Mouse (Mus musculus) kidney, embryonic 16.5 days (tissue): ENCODE data around the gene Rhag. TPM values are rescaled to one million over a fixed set of nuclear protein-coding genes. Genes with fewer than 3 reads are reported as not detected.

Experiments used
- ATAC-seq: fragments of 200-750 bp; cut with Nextera tagmentation; 2 replicates; pipeline ENCODE4 v1.8.0; 2017; ENCODE audit warnings: moderate TSS enrichment; ENCODE audit not compliant: low FRiP score, low TSS enrichment
- H3K27ac ChIP-seq: fragments of 300-500 bp; sonication (generic); 2 replicates; pipeline ENCODE4 v1.5.1; 2014; ENCODE audit warnings: low read length
- H3K27me3 ChIP-seq: fragments of 300-500 bp; sonication (generic); 2 replicates; pipeline ENCODE4 v1.6.1; 2014; ENCODE audit warnings: low read length, control low read depth, mixed read lengths; ENCODE audit not compliant: insufficient read depth
- H3K36me3 ChIP-seq: fragments of 300-500 bp; sonication (generic); 2 replicates; pipeline ENCODE4 v1.6.1; 2014; ENCODE audit warnings: low read length, control low read depth, mixed read lengths; ENCODE audit not compliant: insufficient read depth
- H3K4me1 ChIP-seq: fragments of 300-500 bp; sonication (generic); 2 replicates; pipeline ENCODE4 v1.6.1; 2014; ENCODE audit warnings: low read length, control low read depth, mixed read lengths; ENCODE audit not compliant: insufficient read depth
- H3K4me2 ChIP-seq: fragments of 300-500 bp; sonication (generic); replicated peaks from 2 replicates; pipeline ENCODE4 v1.6.1; 2014; ENCODE audit warnings: low read depth, low read length
- H3K4me3 ChIP-seq: fragments of 300-500 bp; sonication (generic); 2 replicates; pipeline ENCODE4 v1.5.1; 2014; ENCODE audit warnings: mild to moderate bottlenecking, low read length
- H3K9ac ChIP-seq: fragments of 300-500 bp; sonication (generic); replicated peaks from 2 replicates; pipeline ENCODE4 v1.6.1; 2014; ENCODE audit warnings: low read length
- H3K9me3 ChIP-seq: fragments of 300-500 bp; sonication (generic); 2 replicates; pipeline ENCODE4 v1.6.1; 2016; ENCODE audit warnings: low read length, control low read depth
- WGBS: fragments of 180-500 bp; shearing (Covaris S2); extraction: QIAGEN DNeasy Blood & Tissue Kit; methylation state at CpG from one replicate; pipeline ENCODE4 v1.1.7; 2014; 5-methylcytosine and 5-hydroxymethylcytosine counted together
- polyA plus RNA-seq: library from polyadenylated mRNA; unstranded; fragments of >200 nt; fragmentation: Nextera tagmentation; extraction: Ambion mirVana; gene quantifications from 2 replicates; pipeline ENCODE4 v1.2.1, GENCODE M21; 2015

Gene Rhag
- 0.76 and 1.3 TPM in 2 replicates for polyA plus RNA-seq

DNA sequence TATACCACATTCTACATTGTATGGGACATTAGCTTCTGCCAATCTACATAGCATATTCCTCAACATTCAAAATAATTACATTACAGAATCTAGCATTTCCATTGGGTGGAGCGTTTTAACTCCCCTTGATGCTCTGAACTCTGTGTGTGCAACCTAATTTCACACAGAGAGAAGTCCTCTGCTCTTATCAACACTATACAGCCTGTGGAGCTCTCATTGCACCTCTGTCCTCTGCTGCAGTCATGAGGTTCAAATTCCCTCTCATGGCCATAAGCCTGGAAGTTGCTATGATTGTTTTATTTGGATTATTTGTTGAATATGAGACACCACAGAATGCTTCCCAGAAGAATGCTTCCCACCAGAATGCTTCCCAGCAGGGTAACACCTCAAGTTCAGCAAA, at the start of gene Rhag:
Gene Rhag (plus strand): TSS at position 193 of the 400 bp plus-strand sequence.
- no peak within 1 kb of the TSS for H3K4me2 ChIP-seq
- no peaks in the 10 kb centered on the region for H3K27me3 ChIP-seq
- H3K9me3 ChIP-seq = no peaks in the 10 kb centered on the region
- no peak within 1 kb of the TSS for H3K4me3 ChIP-seq
- no peak for ATAC-seq
- no peaks in the 10 kb centered on the region for H3K36me3 ChIP-seq
- 60% methylated on average over 1 of the region's 1 CpGs for WGBS
- H3K27ac ChIP-seq = no peak within 1 kb of the TSS
- no peaks in the 10 kb centered on the region for H3K4me1 ChIP-seq
- H3K9ac ChIP-seq = no peak within 1 kb of the TSS

DNA sequence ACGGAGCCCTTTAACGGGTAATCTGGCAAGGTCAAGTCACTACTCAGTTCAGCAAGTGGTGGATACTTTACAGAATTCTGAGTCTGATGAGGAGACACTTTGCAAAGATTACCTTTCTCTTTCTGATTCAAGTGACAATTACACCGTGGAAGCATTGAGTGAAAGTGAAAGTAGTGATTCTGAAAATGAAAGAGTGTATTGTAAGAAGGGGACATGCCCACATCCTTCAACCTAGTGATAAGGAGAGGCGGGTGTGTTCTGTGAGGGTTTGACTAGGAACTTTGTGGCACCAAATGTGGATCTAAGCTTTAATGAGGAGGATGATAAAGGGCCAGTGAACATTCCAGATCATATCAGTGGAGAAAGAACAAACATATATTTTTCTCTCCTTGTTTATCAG, 47.3 kb upstream of the Rhag start:
- Histone ChIP-seq H3K27me3 (no peaks in the 10 kb centered on the region), H3K4me3 (no peak overlapping the region), H3K4me1 (no peaks in the 10 kb centered on the region), H3K27ac (no peak overlapping the region), H3K4me2 (no peak overlapping the region), H3K9ac (no peak overlapping the region), H3K9me3 (no peaks in the 10 kb centered on the region), H3K36me3 (no peaks in the 10 kb centered on the region)
- WGBS = 84% methylated on average over 4 of the region's 4 CpGs
- ATAC-seq = no peak

DNA sequence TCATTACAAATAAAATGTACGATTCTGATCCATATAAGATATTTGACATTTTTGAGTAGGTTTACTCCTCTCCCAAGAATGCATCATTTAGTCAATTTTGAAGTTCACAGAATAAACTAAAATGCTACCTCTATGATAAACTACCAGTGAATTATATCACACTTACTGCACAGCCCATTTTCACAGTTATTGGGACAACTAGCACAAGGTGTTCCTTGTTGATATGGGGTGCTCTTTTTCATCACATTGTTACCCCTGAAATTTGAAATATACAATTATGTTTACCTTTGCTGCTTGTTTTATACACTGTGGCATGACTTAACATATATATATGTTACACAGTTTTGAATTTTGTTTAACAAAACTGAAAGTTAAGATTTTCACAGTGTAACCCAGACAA, 43.8 kb upstream of the Rhag start:
- WGBS = 89% methylated on average over 1 of the region's 1 CpGs
- no peak overlapping the region for H3K9ac ChIP-seq
- H3K36me3 ChIP-seq = no peaks in the 10 kb centered on the region
- H3K4me2 ChIP-seq = no peak overlapping the region
- H3K27ac ChIP-seq = no peak overlapping the region
- H3K4me3 ChIP-seq = no peak overlapping the region
- H3K27me3 ChIP-seq = no peaks in the 10 kb centered on the region
- no peak for ATAC-seq
- no peaks in the 10 kb centered on the region for H3K4me1 ChIP-seq
- no peaks in the 10 kb centered on the region for H3K9me3 ChIP-seq

DNA sequence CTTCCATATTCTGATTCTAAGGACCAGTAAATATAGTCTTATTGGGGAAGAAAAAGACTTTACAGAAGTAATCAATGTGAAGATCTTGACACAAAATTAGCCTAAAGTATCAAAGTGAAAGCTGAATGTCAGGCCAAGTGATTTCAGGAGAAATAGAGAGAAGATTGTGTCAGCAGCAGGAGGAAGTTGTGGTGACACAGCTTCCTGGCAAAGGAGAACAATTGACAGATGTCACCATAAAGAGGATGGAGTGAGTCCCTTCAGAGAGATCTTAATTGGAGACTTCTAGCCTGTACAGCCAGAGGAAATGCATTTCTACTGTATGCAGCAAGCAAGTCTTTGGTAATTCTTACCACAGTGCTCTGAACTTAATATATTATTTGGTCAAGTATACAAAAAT, 21.0 kb upstream of the Rhag start:
- H3K9me3 ChIP-seq = no peaks in the 10 kb centered on the region
- no peak overlapping the region for H3K9ac ChIP-seq
- no peaks in the 10 kb centered on the region for H3K4me1 ChIP-seq
- H3K4me2 ChIP-seq = no peak overlapping the region
- no peak overlapping the region for H3K4me3 ChIP-seq
- H3K36me3 ChIP-seq = no peaks in the 10 kb centered on the region
- H3K27me3 ChIP-seq = no peaks in the 10 kb centered on the region
- ATAC-seq = no peak
- H3K27ac ChIP-seq = no peak overlapping the region

DNA sequence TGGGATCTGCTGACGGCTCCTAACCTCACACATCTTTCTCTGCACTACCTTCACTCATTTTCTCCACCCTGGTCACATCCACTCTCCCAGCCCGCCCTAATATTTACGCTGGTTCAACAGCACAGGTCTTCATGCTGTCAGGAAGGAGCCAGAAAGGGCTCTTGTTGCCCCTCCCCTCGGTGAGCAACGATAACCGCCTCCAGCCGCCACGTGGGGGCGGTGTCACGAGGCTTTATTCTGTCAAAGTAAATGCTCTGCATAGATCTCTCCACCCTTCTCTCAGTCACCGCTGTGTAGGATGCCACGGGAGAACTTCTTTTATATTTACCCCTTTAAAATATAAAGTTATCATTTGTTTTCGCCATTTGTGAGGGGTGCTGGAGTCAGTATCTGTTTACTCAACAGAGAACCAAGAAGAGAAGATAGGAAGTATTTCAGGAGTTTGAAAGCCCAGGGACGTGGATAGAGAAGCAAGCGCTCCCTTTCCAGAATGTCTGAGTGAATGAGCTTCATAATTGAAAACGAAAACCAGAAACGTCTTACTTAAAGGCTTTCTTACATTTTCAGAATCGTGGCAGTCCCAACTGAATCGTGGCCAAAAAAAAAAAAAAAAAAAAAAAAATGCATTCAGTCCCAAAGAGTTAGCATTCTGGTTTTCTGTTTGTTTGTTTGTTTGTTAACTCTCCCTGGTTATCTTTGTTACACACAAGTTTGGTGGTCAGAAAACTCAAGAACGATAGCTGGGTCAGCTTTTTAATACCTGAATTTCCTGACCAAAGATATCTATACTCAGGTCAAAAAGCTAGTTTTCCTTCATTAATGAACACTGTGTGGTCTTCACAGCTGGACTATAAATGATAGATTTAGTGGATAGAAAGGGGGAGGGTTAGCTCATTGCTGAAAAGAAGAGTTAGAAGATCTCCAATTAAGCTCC, 16.7 kb upstream of the Rhag start:
- Histone ChIP-seq H3K36me3 (no peaks in the 10 kb centered on the region), H3K4me1 (no peaks in the 10 kb centered on the region), H3K9me3 (no peaks in the 10 kb centered on the region), H3K9ac (no peak overlapping the region), H3K27ac (no peak overlapping the region), H3K27me3 (no peaks in the 10 kb centered on the region), H3K4me3 (no peak overlapping the region), H3K4me2 (no peak overlapping the region)
- WGBS = 60% methylated on average over 20 of the region's 20 CpGs
- no peak for ATAC-seq

DNA sequence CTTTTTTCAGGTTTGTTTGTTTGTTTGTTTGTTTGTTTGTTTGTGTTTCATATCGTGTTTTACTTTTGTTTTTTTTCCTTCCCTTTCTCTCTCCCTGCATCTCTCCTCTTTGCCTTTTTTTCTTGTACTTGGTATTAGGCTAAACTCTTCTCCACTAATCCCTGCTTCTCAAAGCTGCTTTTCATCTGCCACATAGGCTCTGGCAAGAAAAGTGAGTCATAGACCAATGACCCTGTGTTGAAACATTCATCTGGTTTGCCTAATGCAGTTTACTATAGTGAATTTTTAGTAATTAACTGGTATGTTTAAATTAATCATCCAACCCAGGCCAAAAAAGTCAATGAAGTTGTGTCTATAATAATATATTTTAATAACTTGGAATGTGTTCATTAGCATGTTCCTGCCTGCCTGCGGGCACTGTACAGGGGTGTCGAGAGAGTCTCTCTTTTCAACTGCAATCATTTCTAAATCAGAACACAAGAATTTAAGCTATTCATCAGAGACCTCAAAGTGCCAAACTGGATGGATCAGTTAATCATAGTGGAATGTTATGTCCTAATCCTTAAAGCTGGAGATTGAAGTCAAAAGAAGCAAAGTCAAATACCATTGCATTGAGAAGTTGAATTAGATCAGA, 8.1 kb upstream of the Rhag start:
- 85% methylated on average over 3 of the region's 3 CpGs for WGBS
- no peak overlapping the region for H3K4me3 ChIP-seq
- no peaks in the 10 kb centered on the region for H3K36me3 ChIP-seq
- H3K9ac ChIP-seq = no peak overlapping the region
- H3K4me1 ChIP-seq = no peaks in the 10 kb centered on the region
- H3K27me3 ChIP-seq = no peaks in the 10 kb centered on the region
- no peak for ATAC-seq
- no peak overlapping the region for H3K27ac ChIP-seq
- no peak overlapping the region for H3K4me2 ChIP-seq
- H3K9me3 ChIP-seq = no peaks in the 10 kb centered on the region

DNA sequence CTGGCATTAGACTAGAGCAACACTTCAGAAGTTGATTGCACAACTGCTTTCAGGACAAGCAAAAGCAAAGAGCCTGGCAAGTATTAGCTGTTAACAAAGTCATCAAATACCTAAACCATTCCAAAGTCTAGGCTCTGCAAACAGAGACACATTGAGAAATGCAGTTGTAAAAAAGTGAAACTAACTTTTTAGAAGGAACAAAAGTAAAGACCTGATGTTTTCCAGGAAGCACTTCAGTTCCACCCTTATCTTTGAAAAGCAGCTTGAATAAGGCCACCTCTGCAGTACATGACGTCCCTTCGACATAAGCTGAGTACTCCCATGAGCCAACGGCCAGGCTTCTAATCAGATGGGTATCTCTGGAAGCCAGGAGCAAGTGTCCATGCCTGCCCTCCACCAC, 4.4 kb upstream of the Rhag start:
- Histone ChIP-seq H3K9ac (no peak overlapping the region), H3K9me3 (no peaks in the 10 kb centered on the region), H3K4me1 (no peaks in the 10 kb centered on the region), H3K4me2 (no peak overlapping the region), H3K36me3 (no peaks in the 10 kb centered on the region), H3K27ac (no peak overlapping the region), H3K27me3 (no peaks in the 10 kb centered on the region), H3K4me3 (no peak overlapping the region)
- ATAC-seq = no peak
- 31% methylated on average over 3 of the region's 3 CpGs for WGBS

DNA sequence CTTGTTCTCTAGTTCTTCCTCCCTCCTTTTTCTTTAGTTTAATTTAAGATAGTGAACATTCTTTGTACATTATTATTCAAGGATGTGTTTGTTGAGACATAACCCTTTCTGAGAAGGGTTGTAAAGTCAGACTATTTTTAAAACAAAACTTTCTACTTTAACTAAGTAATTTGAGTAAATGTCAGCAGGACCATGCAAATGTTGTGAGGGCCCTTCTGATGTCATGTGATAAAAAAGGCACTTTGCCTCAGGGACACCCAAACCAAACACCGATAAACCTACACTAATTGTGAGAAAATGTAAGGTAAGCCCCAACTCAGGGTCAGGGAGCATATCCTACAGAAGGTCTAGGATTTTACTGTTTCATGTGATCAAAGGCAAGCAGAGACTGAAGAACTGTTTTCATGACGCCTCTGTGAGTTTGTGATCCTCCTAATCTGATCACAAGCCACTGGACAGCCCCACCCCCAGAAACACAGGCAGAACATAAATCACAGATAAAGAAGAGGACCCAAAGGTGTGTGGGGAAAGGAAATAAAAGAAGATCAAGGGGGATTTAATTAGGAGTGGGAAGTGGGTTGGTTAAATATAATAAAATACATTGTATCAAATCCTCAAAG, 3.9 kb upstream of the Rhag start, which contains the start of gene Crisp2:
Gene Crisp2 (minus strand): TSS at position 51 of the 620 bp plus-strand sequence.
- ATAC-seq = no peak
- 10% methylated on average over 2 of the region's 2 CpGs for WGBS
- no peak within 1 kb of the TSS for H3K27ac ChIP-seq

DNA sequence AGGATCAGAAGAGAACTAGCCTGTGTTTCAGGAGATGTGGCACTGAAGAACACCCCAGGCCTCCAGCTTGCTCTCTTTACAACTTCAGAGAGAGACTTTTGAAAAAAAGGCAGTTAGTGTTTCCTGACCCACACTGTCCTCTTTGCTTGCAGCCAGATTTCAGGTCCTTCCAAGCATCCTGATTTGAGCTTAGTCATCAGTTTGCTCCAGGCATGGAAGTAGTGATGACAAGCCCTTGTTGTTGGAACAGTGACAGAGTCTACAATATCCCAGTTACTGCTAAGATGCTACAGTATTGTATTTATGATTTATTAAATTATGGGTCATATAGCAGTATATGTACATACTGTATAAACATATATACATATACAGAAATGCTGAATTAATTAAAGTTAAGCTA, 2.9 kb upstream of the Rhag start:
- Histone ChIP-seq H3K9me3 (no peaks in the 10 kb centered on the region), H3K27me3 (no peaks in the 10 kb centered on the region), H3K36me3 (no peaks in the 10 kb centered on the region), H3K4me1 (no peaks in the 10 kb centered on the region), H3K4me2 (no peak overlapping the region), H3K4me3 (no peak overlapping the region), H3K27ac (no peak overlapping the region), H3K9ac (no peak overlapping the region)
- ATAC-seq = no peak

More for the DNA sequence above, 3.9 kb upstream of the Rhag start, which contains the start of gene Crisp2:
- H3K36me3 ChIP-seq = no peaks in the 10 kb centered on the region
- no peak within 1 kb of the TSS for H3K9ac ChIP-seq
- no peaks in the 10 kb centered on the region for H3K4me1 ChIP-seq
- H3K27me3 ChIP-seq = no peaks in the 10 kb centered on the region
- H3K4me3 ChIP-seq = no peak within 1 kb of the TSS
- no peak within 1 kb of the TSS for H3K4me2 ChIP-seq
- H3K9me3 ChIP-seq = no peaks in the 10 kb centered on the region

DNA sequence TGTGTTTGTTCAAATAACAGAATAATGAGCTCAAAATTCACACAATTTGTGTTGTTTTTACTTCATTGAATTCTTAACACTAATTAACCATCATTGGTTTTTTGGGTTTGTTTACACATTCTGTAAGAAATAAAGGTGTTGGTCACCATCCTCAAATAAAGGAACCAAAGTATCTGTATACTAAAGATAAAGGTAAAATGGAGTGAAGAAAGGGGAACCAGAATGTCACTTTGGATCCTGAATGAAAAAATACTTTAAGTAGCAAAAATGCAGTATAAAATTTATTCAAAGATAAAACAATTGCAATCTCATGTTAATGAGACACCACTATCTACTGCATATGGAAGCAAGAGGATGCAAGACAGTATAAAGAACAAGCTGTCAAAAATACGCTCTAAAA, 634 bp downstream of the Rhag start:
- 82% methylated on average over 1 of the region's 1 CpGs for WGBS

More for the DNA sequence above, 634 bp downstream of the Rhag start:
- H3K4me2 ChIP-seq = no peak overlapping the region
- no peaks in the 10 kb centered on the region for H3K9me3 ChIP-seq
- H3K36me3 ChIP-seq = no peaks in the 10 kb centered on the region
- H3K9ac ChIP-seq = no peak overlapping the region
- no peak overlapping the region for H3K4me3 ChIP-seq
- no peaks in the 10 kb centered on the region for H3K27me3 ChIP-seq
- no peak for ATAC-seq
- no peak overlapping the region for H3K27ac ChIP-seq
- no peaks in the 10 kb centered on the region for H3K4me1 ChIP-seq
